Mouse (Mus musculus) small intestine, adult 2 months (tissue): ENCODE results near the gene Emc6. TPM values are rescaled to one million over a fixed set of nuclear protein-coding genes. Genes with fewer than 3 reads are reported as not detected.
A peak's percentile ranks its signal among the peaks of the same experiment; 100 is the strongest.

ENCODE experiments used
- H3K27ac ChIP-seq: fragments of 200-500 bp; 2 replicates; pipeline ENCODE4 v1.5.1; 2012; ENCODE audit warnings: low read depth, low read length, control low read depth, inconsistent platforms; ENCODE audit not compliant: insufficient read depth
- H3K27me3 ChIP-seq: fragments of 200-500 bp; 2 replicates; pipeline ENCODE4 v1.6.1; 2012; ENCODE audit warnings: mild to moderate bottlenecking, moderate library complexity, low read length, inconsistent platforms; ENCODE audit not compliant: control insufficient read depth, insufficient read depth
- H3K36me3 ChIP-seq: fragments of 200-500 bp; 2 replicates; pipeline ENCODE4 v1.6.1; 2012; ENCODE audit warnings: mild to moderate bottlenecking, low read length, control low read depth, inconsistent platforms; ENCODE audit not compliant: control insufficient read depth, insufficient read depth
- H3K4me1 ChIP-seq: fragments of 200-500 bp; 2 replicates; pipeline ENCODE4 v1.6.1; 2012; ENCODE audit warnings: low read length, inconsistent platforms, mixed read lengths; ENCODE audit not compliant: control insufficient read depth, insufficient read depth, insufficient read length
- H3K4me3 ChIP-seq: fragments of 200-500 bp; 2 replicates; pipeline ENCODE4 v1.5.1; 2012; ENCODE audit warnings: low read depth, mild to moderate bottlenecking, control low read depth, inconsistent platforms, low read length, moderate library complexity
- CTCF ChIP-seq: fragments of 200-500 bp; IDR thresholded peaks from 2 replicates; pipeline ENCODE4 v1.5.1; 2012; ENCODE audit warnings: low read depth, mild to moderate bottlenecking, control low read depth, inconsistent platforms, low read length, moderate library complexity, mixed read lengths; ENCODE audit not compliant: insufficient replicate concordance, insufficient read length; ENCODE audit errors: extremely low read depth
- POLR2A ChIP-seq: fragments of 200-500 bp; IDR thresholded peaks from 2 replicates; pipeline ENCODE4 v1.6.1; 2012; ENCODE audit warnings: low read depth, mild to moderate bottlenecking, control low read depth, inconsistent platforms, low read length, moderate library complexity
- WGBS: fragments of 180-500 bp; shearing (Covaris S2); methylation state at CpG from one replicate; pipeline ENCODE4 v1.1.7; 2018; 5-methylcytosine and 5-hydroxymethylcytosine counted together
- polyA plus RNA-seq: library from polyadenylated mRNA; depleted of rRNA; stranded (reverse); fragments of >200 nt; gene quantifications from 2 replicates; pipeline ENCODE4 v1.2.3, GENCODE M21; 2012; rRNA removed

Emc6 gene
- polyA plus RNA-seq: 38.7 and 43.0 TPM in 2 replicates

DNA sequence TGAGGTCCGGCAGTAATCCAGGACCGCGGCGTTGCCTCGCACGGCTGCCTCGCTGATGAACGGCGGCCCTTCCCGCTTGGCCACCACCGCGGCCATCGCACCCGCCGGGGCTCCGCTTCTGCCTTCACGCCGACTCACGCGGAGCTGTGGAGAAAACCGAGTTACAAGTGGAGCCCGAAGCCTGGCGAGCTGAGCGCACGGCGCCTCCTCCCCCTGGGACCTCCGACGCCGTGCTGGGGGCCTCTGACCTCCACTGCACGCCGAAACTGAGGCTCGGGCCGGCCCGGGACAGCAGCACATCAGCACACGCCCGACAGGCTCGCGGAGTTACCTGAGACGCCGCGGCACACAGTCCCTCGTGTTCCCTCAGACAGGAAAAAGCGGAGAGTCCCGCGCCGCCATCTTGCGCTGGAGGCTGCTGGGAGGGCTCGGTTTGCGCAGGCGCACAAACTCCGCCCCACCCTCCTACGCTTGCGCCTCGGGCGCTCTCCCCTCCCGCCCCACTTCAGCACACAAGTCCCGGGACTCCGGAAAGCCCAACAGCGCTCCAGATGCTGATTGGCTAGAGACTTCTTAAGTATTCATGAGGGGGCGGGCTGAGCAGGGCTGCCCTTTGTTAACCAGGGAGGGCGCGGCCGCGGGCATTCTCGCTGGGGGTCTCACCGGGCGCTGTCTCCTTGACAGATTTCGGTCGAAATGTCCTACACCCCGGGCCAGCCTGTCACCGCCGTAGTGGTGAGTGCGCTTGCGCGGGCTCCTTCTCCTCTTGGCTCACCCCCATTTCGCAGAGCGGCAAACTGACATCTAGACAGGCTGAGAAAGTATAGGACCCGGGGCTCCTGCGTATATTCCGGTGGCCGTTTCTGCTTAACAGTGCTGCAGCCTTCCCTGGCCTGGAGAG is at the start of gene Emc6, which contains the start of gene Tax1bp3:
TSS of gene Emc6 (minus strand) at position 430 of the 901 bp plus-strand sequence.
TSS of gene Tax1bp3 (plus strand) at position 476 of the 901 bp plus-strand sequence.
- WGBS: under 1% methylated on average over 81 of the region's 81 CpGs

DNA sequence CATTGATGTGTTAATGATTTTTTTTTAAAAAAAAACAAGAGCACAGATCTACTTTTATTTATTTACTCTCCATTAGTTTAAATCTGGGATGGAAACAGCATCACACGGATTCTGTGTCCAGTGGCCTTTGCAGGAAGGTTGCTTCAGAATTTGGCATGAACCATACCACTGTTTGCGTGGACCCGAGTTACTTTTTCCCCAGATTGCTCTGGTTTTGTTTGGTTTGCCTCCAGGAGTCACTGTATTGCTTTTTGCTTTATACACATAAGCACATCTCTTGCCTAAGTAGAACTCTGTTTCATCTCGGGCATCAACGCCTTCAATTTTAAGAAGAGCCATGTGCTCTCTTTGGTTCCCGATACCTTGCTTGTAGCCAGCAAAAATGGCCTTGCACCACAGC is 49.0 kb upstream of the Emc6 start:
- peaks cover 2% of the 10 kb centered on the region; the same call in 1 of the 2 replicates for H3K4me1 ChIP-seq
- no peak overlapping the region for H3K27ac ChIP-seq
- H3K4me3 ChIP-seq: no peak overlapping the region
- H3K27me3 ChIP-seq: no peaks in the 10 kb centered on the region
- WGBS: 85% methylated on average over 6 of the region's 6 CpGs
- H3K36me3 ChIP-seq: peaks cover 4% of the 10 kb centered on the region; the same call in 1 of the 2 replicates
- no peak for TF ChIP-seq POLR2A
- no peak for TF ChIP-seq CTCF

More for the DNA sequence above, at the start of gene Emc6, which contains the start of gene Tax1bp3:
- peak; percentile 73 for TF ChIP-seq POLR2A
- no peak for TF ChIP-seq CTCF
- peak within 1 kb of the TSS; percentile 99 for H3K27ac ChIP-seq
- H3K36me3 ChIP-seq: peaks cover 9% of the 10 kb centered on the region
- H3K4me3 ChIP-seq: peak within 1 kb of the TSS; percentile 89
- H3K27me3 ChIP-seq: no peaks in the 10 kb centered on the region
- peaks cover 4% of the 10 kb centered on the region; the same call in 1 of the 2 replicates for H3K4me1 ChIP-seq

DNA sequence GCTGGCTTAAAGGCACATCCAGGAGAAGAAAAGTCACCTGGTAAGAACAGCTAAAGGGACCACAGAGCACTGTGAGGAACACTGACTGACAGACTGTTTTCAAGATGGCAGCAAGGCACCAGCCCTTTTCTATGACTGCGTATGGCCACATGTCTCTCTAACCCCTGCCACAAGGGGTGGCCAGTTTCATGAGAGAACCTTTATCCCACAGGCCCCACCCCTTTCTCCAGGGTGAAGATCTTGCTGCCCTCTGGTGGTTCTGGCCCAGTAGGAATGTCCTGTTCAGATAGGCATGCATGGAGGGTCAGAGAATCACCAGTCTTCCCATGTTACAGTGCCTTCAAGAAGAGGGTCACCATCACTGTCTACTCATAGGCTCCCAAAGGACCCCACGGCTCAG is 47.1 kb upstream of the Emc6 start:
- Histone ChIP-seq H3K4me3 (no peak overlapping the region), H3K4me1 (peaks cover 2% of the 10 kb centered on the region; the same call in 1 of the 2 replicates), H3K36me3 (peaks cover 7% of the 10 kb centered on the region), H3K27me3 (no peaks in the 10 kb centered on the region), H3K27ac (no peak overlapping the region)
- WGBS: 56% methylated on average over 2 of the region's 2 CpGs
- no peak for TF ChIP-seq POLR2A
- peak; percentile 70; the same call in 1 of the 2 replicates for TF ChIP-seq CTCF

DNA sequence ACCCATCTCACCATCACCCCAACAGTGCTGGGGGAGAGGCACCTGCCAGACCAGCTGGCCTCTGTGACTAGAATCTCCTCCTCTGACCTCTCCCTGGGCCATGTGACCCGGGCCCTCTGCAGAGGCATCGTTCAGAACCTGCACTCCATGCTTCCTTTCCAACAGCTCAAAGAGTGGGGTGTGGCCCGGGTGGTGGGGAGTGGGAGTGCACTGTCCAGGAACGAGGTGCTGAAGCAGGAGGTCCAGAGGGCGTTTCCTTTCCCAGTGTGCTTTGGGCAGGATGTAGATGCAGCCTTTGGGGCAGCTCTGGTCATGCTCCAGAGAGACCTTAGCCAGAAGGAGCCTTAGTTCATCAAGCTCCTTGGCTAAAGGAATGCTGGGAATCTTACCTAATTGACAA is 46.0 kb upstream of the Emc6 start:
- H3K27me3 ChIP-seq: no peaks in the 10 kb centered on the region
- H3K27ac ChIP-seq: no peak overlapping the region
- H3K4me3 ChIP-seq: no peak overlapping the region
- peaks cover 12% of the 10 kb centered on the region for H3K36me3 ChIP-seq
- 32% methylated on average over 5 of the region's 5 CpGs for WGBS
- no peak for TF ChIP-seq CTCF
- TF ChIP-seq POLR2A: no peak
- peaks cover 2% of the 10 kb centered on the region; the same call in 1 of the 2 replicates for H3K4me1 ChIP-seq

DNA sequence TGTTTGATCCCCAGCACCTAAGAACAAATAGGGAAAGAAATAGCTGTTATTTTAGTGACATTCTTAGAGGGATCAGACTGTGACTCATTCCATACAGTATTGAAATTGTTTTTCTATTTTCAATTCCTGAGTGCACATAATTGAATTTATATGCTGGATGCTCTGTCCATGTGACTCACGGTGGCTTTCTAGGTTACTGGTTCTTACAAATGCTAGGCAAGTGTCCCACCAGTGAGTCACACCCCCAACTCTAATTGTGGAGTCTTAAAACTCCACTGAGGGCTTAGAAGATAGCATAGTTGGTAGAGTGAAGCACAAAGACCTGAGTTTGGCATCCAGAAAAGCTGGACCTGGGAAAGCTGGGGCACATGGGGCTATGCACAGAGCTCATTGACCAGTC is 43.8 kb upstream of the Emc6 start:
- Histone ChIP-seq H3K27ac (no peak overlapping the region), H3K36me3 (peaks cover 16% of the 10 kb centered on the region), H3K27me3 (no peaks in the 10 kb centered on the region), H3K4me3 (no peak overlapping the region), H3K4me1 (peaks cover 2% of the 10 kb centered on the region; the same call in 1 of the 2 replicates)
- no peak for TF ChIP-seq CTCF
- TF ChIP-seq POLR2A: no peak
- WGBS: 90% methylated on average over 1 of the region's 1 CpGs

DNA sequence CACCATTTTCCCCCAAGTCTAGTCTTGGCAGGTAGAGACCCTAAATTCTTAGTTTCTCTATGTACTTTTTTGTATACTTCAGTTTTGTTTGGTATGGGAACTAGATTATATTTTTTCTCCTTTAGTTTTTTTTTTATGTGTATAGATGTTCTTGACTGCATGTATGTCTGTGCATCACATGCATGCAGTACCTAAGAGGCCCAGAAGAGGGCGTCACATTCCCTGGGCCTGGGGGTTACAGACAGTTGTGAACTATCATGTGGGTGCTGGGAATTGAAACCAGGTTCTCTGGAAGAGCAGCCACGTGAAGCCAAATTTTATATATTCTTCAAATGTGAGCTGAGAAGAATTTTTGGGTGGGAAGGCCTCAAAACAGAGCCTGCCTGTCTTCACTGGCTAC is 42.8 kb upstream of the Emc6 start:
- Histone ChIP-seq H3K36me3 (peaks cover 22% of the 10 kb centered on the region), H3K4me3 (no peak overlapping the region), H3K4me1 (peaks cover 2% of the 10 kb centered on the region; the same call in 1 of the 2 replicates), H3K27ac (no peak overlapping the region), H3K27me3 (no peaks in the 10 kb centered on the region)
- TF ChIP-seq CTCF: peak; percentile 46; the same call in 1 of the 2 replicates
- no peak for TF ChIP-seq POLR2A
- WGBS: 71% methylated on average over 2 of the region's 2 CpGs

DNA sequence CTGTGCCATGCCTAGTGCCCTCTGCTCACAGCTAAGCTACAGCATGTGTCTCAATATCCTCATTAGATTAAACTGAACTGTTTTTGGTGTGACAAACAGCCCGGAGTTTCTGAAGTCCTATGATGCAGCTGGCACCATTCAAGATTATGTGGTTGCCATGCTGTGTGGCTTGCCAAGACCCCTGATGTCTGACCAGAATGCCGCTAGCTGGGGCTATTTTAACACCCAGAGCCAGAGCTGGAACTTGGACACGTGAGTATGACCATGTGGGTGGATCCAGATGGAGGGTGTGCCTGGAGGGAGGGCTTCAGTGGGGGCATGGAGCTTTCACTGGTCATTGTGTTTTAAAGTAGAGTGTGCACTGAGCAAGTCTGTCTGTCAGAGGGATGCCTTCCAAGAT is 37.1 kb upstream of the Emc6 start:
- Histone ChIP-seq H3K4me3 (no peak overlapping the region), H3K36me3 (peaks cover 21% of the 10 kb centered on the region), H3K4me1 (no peaks in the 10 kb centered on the region), H3K27me3 (no peaks in the 10 kb centered on the region), H3K27ac (no peak overlapping the region)
- TF ChIP-seq CTCF: no peak
- no peak for TF ChIP-seq POLR2A
- 83% methylated on average over 3 of the region's 3 CpGs for WGBS

DNA sequence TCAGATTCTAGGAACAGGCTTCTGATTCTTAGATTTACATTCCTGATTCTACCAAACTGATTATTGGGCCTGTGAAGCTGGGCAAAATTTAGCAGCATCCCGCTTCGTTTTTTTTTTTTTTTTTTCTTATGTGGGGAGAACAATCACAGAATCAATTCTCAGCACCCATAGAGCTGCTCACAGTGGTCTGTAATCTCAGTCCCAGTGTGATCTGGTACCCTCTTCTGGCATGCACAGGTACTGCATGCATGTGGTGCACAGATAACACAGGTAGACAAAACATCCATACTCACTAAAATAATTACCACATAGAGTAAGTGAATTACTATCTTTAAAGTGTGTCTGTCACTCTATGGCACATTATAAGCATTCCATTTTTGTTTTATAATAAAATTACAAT is 30.8 kb upstream of the Emc6 start:
- no peak for TF ChIP-seq POLR2A
- TF ChIP-seq CTCF: no peak
- no peaks in the 10 kb centered on the region for H3K4me1 ChIP-seq
- H3K4me3 ChIP-seq: no peak overlapping the region
- H3K27ac ChIP-seq: no peak overlapping the region
- no peaks in the 10 kb centered on the region for H3K27me3 ChIP-seq
- 86% methylated on average over 2 of the region's 2 CpGs for WGBS
- peaks cover 5% of the 10 kb centered on the region; the same call in 1 of the 2 replicates for H3K36me3 ChIP-seq
